Mouse (Mus musculus): ENCODE data around the gene Pde4d. TPM values are rescaled to one million over a fixed set of nuclear protein-coding genes. Genes with fewer than 3 reads are reported as not detected.

Gene Pde4d
- polyA plus RNA-seq, 1 experiment from 2014 or later, result 3.4 TPM

DNA sequence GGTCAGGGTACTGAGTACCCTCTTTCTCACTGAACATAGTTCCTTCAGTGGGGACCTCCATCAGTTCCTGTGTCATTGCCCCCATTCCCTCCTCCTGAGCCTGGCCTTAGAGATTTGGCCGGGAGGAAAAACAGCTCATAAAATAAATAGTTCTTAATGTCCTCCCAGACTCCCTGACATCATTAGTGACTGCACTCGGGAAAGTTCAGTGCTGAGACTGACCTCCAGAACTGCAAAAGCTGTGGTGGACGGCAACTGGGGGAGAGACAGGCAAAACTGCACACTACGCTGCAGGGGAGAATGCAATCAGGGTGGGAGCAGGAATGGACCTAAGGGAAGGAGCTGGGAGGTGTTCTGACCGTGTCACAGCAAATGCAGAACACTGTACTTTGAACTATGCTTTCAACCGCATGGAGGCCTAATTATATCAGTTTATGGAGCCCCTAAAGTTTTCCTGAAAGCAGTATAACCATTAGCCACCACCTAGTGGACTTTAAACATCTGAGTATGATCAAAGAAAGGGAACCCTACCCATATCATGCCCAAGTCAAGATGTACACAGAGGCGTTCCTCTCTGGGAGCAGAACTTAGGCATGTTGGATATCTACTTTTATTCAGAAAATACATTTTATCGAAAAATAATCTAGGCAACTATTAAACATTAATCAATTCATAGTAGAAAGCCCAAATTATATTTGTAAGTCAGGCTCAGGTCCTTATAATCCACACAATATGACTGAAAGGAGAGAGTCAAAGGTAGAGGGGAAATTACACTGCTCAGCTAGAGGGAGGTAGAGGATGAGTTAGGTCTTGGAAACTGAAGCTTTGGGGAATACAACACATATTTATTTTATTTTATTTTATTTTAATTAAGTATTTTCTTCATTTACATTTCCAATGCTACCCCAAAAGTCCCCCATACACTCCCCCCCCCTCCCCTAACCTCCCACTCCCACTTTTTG lies 618.8 kb downstream of the Pde4d start:
- in situ Hi-C loops (cut with MboI; ENCODE audit: low pct_unique_long_range_greater_than_20kb), result no loop called here
- CTCF ChIA-PET, result no interaction called here
- ATAC-seq, result no peak
- POLR2A ChIA-PET, result no interaction called here
- TF ChIP-seq CTCF (IDR thresholded peaks at IDR 0.05), result no peak
- peaks cover 4% of the 10 kb centered on the region for H3K27me3 ChIP-seq
- no peak for DNase-seq (ENCODE audit: low read depth, low spot score)

DNA sequence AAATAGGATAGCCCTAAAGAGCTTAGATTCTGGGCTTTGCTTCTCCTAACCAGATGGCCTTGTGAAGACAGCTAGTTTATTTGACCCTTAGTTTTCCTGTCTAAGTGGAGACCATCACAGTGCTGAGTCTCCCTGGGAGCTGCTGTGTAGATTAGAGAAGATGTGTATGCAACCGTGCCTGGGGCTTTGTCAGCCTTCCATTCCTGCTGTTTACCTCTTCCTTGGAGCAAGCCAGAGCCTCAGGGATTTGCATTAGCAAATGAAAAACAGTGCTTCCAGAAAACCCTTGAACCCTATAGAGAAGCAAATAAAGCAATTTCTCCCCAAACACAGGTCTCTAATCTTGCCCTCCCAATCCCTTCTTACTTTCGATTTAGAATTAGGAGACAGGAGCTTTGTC lies 623.6 kb downstream of the Pde4d start:
- ATAC-seq (no peak), DNase-seq (ENCODE audit: low read depth, low spot score) (no peak)
- H3K27me3 ChIP-seq, result peaks cover 4% of the 10 kb centered on the region
- ChIA-PET CTCF (no interaction called here), POLR2A (no interaction called here)
- no peak for TF ChIP-seq CTCF (IDR thresholded peaks at IDR 0.05)
- in situ Hi-C loops (cut with MboI; ENCODE audit: low pct_unique_long_range_greater_than_20kb), result no loop called here

DNA sequence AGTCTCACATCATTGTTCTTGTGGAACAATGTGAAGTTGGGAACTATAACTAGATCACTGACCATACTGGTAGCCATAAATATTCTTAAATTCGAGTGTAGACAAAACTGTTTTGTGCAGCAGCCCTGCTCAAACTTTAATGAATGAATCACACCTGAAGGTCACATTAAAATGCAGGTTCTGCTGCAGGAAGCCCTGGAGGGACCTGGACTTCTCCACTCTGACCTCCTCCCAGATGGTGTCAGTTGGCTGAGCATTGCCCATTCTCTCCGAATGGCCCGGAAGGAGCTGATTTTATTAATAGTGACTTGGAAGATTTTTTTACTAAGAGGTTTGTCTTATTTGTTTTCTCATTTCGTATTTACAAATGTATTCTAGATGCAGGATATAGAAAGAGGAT lies 624.3 kb downstream of the Pde4d start:
- ATAC-seq, result no peak
- in situ Hi-C loops (cut with MboI; ENCODE audit: low pct_unique_long_range_greater_than_20kb), result no loop called here

DNA sequence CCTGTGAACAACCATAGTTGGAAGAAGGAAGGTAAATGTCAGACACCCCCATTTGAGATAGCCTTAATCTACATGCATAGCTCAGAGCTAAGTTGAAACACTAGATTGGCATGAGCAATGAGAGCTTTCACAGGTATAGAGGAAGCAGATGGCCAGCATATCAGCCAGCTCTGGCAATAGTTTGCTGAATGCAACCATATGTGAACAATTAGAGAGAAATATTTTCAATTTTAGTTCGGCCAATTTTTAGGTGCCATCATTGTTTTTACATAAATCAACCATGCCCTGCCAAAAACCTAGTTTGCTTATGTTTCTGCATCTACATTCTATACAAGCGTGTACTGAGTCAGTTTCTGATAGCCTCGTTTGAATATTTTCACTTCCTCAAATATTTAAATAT lies 642.9 kb downstream of the Pde4d start:
- peaks cover 6% of the 10 kb centered on the region for H3K27me3 ChIP-seq
- POLR2A ChIA-PET, result no interaction called here
- no peak for TF ChIP-seq CTCF (IDR thresholded peaks at IDR 0.05)
- in situ Hi-C loops (cut with MboI; ENCODE audit: low pct_unique_long_range_greater_than_20kb), result no loop called here
- no peak for DNase-seq (ENCODE audit: low read depth, low spot score)
- ATAC-seq, result no peak
- CTCF ChIA-PET, result interaction anchor here (0.9 to 1.4 kb wide), 3 partner anchors 11 to 214 kb away, joined by 3 read pairs; no protein-coding TSS in a partner anchor

More for the DNA sequence above, 624.3 kb downstream of the Pde4d start:
- POLR2A ChIA-PET, result no interaction called here
- CTCF ChIA-PET, result no interaction called here
- no peak for DNase-seq (ENCODE audit: low read depth, low spot score)
- H3K27me3 ChIP-seq, result peaks cover 7% of the 10 kb centered on the region
- TF ChIP-seq CTCF (IDR thresholded peaks at IDR 0.05), result no peak

DNA sequence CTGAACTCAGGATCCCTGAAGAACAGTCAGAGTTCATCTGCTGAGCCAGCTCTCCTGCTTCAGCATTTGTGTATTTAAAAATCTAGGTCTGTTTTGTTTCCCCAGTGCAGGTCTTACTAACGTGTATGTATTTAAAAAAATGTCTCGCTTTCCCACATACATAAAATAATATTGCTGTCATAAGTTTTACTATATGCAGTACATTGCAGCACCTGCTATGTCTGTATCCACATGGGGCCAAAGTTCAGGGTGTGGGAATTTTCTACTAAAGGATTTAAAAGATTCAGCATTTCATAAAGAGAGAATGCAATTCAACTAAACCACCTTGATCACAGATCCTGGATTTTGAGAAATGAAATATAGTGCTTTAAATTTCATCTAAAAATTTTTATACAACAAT lies 646.9 kb downstream of the Pde4d start:
- peaks cover 6% of the 10 kb centered on the region for H3K27me3 ChIP-seq
- ATAC-seq (no peak), DNase-seq (ENCODE audit: low read depth, low spot score) (no peak)
- ChIA-PET CTCF (no interaction called here), POLR2A (no interaction called here)
- TF ChIP-seq CTCF (IDR thresholded peaks at IDR 0.05), result no peak
- in situ Hi-C loops (cut with MboI; ENCODE audit: low pct_unique_long_range_greater_than_20kb), result no loop called here

DNA sequence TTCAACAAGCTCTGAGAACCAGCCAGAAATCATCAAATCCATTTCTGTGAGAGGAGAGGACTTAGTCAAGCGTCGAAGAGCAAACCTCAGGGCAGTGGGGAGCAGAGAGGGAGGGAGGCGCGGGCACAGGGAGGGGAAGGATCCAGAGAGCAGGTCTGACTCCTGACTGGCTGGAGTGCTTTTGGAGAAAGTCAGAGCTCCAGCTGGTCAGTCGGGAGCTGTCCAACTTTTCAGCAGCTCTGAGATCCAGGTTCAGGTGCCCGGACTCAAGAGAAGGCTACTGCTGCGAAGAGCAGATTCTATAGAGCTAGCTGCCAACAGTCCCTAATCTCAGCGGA lies 666.2 kb downstream of the Pde4d start:
- ChIA-PET POLR2A (no interaction called here), CTCF (no interaction called here)
- DNase-seq (ENCODE audit: low read depth, low spot score), result no peak
- no peak for TF ChIP-seq CTCF (IDR thresholded peaks at IDR 0.05)
- in situ Hi-C loops (cut with MboI; ENCODE audit: low pct_unique_long_range_greater_than_20kb), result no loop called here
- ATAC-seq, result peak; percentile 93
- peaks cover 9% of the 10 kb centered on the region for H3K27me3 ChIP-seq

DNA sequence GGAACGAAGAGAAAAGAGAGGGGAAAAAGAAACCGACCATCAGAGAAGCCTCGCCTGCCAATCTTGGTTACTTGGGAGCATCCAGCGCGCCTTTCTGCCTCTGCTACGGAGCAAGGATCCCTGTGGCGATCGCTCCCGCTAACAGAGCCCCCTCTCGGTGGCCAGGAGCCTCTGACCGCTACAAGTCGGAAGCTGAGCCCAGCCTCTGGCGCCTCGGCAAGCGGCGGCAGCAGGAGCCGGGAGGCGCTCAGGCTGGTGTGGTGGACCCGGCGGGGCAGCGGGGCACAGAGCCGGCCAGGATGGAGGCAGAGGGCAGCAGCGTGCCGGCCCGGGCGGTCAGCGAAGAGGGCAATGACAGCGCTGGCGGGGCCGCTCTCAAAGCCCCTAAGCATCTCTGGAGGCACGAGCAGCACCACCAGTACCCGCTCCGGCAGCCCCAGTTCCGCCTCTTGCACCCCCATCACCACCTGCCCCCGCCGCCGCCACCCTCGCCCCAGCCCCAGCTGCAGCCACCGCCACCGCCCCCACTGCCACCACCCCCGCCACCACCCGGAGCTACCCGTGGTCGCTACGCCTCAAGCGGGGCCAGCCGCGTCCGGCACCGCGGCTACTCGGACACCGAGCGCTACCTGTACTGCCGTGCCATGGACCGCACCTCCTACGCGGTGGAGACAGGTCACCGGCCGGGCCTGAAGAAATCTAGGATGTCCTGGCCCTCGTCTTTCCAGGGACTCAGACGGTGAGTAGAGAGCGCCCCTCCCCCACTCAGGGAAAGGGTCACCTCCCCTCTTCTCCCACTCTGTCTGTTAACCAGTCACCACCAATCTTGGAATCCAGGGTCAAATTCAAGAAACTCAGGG lies 666.8 kb downstream of the Pde4d start:
- CTCF ChIA-PET, result no interaction called here
- POLR2A ChIA-PET, result no interaction called here
- in situ Hi-C loops (cut with MboI; ENCODE audit: low pct_unique_long_range_greater_than_20kb), result no loop called here
- ATAC-seq (peak; percentile 44), DNase-seq (ENCODE audit: low read depth, low spot score) (no peak)
- peaks cover 9% of the 10 kb centered on the region for H3K27me3 ChIP-seq
- TF ChIP-seq CTCF (IDR thresholded peaks at IDR 0.05), result no peak

DNA sequence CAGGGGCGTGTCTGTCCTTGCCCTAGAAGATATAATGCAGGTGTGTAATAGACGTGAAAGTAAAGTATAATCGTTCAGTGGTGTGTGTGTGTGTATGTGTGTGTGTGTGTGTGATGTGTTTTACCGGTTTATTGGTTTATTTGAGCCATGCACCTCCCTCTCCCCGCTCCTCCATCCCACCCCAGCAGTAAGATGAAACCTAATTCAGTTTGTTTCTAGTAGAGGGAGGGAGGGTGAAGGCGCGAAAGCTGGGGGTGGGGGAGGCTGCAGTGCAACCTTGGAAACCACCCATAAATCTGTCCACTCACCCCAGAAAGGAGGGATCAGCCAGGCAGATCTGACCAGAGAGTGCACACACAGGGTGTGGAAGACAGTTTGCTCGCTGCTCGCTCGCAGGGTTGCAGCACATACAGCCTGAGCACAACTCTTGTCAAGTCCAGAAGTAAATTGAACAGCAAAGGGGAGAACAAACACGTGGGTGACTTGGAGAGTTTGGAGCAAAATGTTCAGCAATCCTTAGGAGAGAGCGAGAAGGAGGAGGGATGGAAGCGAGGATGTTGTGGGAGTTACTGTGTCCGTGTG lies 667.6 kb downstream of the Pde4d start:
- TF ChIP-seq CTCF (IDR thresholded peaks at IDR 0.05), result no peak
- in situ Hi-C loops (cut with MboI; ENCODE audit: low pct_unique_long_range_greater_than_20kb), result no loop called here
- peaks cover 9% of the 10 kb centered on the region for H3K27me3 ChIP-seq
- no peak for DNase-seq (ENCODE audit: low read depth, low spot score)
- POLR2A ChIA-PET, result no interaction called here
- no peak for ATAC-seq
- CTCF ChIA-PET, result interaction anchor here (1.4 kb wide), 1 partner anchor 10 kb away, joined by 3 read pairs; no protein-coding TSS in a partner anchor

DNA sequence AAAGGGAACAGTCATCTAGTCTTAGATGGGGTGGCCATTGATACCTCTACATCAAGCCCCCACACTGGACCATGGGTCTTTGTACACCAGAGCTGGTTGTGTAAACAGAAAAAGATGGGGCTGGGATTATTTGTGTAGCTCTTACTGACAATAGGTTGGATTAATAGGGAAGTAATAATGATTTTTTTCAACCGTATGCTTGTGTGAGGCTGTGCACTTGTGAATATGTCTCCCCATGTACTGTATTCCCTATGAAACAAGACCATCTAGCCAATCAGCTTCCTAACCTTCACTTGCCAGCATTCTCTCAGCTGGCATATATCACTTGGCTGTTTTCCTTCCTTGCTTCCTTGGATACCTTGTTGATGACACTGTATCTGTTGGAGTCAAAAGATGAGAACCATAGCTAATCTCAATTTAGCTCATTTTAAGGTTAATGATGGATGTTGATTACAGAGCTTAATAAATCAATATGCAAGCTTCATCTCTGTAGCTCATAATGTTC lies 668.6 kb downstream of the Pde4d start:
- ATAC-seq, result no peak
- DNase-seq (ENCODE audit: low read depth, low spot score), result no peak
- CTCF ChIA-PET, result interaction anchor here (0.7 to 1.4 kb wide), 2 partner anchors 11 to 43 kb away, joined by 3 read pairs; no protein-coding TSS in a partner anchor
- in situ Hi-C loops (cut with MboI; ENCODE audit: low pct_unique_long_range_greater_than_20kb), result no loop called here
- peaks cover 14% of the 10 kb centered on the region for H3K27me3 ChIP-seq
- no peak for TF ChIP-seq CTCF (IDR thresholded peaks at IDR 0.05)
- POLR2A ChIA-PET, result no interaction called here

DNA sequence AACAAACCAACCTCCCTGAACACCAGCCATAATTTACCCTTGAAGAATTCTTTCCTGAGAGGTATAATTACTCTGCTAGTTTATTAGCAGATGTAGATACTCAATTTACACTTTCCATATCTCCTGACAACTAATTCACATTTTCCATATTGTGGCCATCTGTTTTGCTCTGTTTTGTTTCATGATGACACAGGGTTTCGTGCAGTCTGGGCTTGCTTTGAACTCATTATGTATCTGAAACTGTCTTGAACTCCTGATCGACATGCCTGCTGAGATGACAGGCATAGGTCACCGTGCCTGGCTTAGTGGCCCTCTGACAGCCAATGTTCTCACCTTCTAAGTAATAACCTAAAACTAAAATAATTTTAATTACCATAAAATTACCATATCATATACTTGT lies 672.1 kb downstream of the Pde4d start:
- DNase-seq (ENCODE audit: low read depth, low spot score), result no peak
- in situ Hi-C loops (cut with MboI; ENCODE audit: low pct_unique_long_range_greater_than_20kb), result no loop called here
- CTCF ChIA-PET, result no interaction called here
- POLR2A ChIA-PET, result no interaction called here
- H3K27me3 ChIP-seq, result peaks cover 27% of the 10 kb centered on the region
- TF ChIP-seq CTCF (IDR thresholded peaks at IDR 0.05), result no peak
- no peak for ATAC-seq

All from Patski (cell line).